Mouse (Mus musculus) embryonic facial prominence, embryonic 13.5 days (tissue): Measurements from ENCODE around the gene Tmem216. TPM values are rescaled to one million over a fixed set of nuclear protein-coding genes. Genes with fewer than 3 reads are reported as not detected.
"Not testable (repeated sequence)": the region's sequence is repeated elsewhere in the genome, so short reads cannot be mapped to it uniquely, and the experiment has no call there.

ENCODE experiments used
- ATAC-seq: fragments of 200-750 bp; cut with Nextera tagmentation; 2 replicates; pipeline ENCODE4 v1.8.0; 2017; ENCODE audit warnings: low read depth; ENCODE audit not compliant: insufficient number of reproducible peaks, insufficient read depth, low FRiP score, low TSS enrichment
- H3K27ac ChIP-seq: fragments of 300-500 bp; sonication (generic); 2 replicates; pipeline ENCODE4 v1.5.1; 2015; ENCODE audit warnings: moderate library complexity, mild to moderate bottlenecking, inconsistent platforms
- H3K27me3 ChIP-seq: fragments of 300-500 bp; sonication (generic); 2 replicates; pipeline ENCODE4 v1.6.1; 2015; ENCODE audit warnings: mild to moderate bottlenecking, inconsistent platforms
- H3K36me3 ChIP-seq: fragments of 300-500 bp; sonication (generic); 2 replicates; pipeline ENCODE4 v1.6.1; 2015; ENCODE audit warnings: mild to moderate bottlenecking, inconsistent platforms
- H3K4me1 ChIP-seq: fragments of 300-500 bp; sonication (generic); 2 replicates; pipeline ENCODE4 v1.6.1; 2015; ENCODE audit warnings: inconsistent platforms
- H3K4me2 ChIP-seq: fragments of 300-500 bp; sonication (generic); 2 replicates; pipeline ENCODE4 v1.6.1; 2015; ENCODE audit warnings: moderate library complexity, mild to moderate bottlenecking, inconsistent platforms
- H3K4me3 ChIP-seq: fragments of 300-500 bp; sonication (generic); 2 replicates; pipeline ENCODE4 v1.5.1; 2015; ENCODE audit warnings: mild to moderate bottlenecking, inconsistent platforms
- H3K9ac ChIP-seq: fragments of 300-500 bp; sonication (generic); 2 replicates; pipeline ENCODE4 v1.6.1; 2015; ENCODE audit warnings: mild to moderate bottlenecking, inconsistent platforms
- H3K9me3 ChIP-seq: fragments of 300-500 bp; sonication (generic); 2 replicates; pipeline ENCODE4 v1.6.1; 2016; ENCODE audit warnings: inconsistent platforms
- WGBS: fragments of 180-500 bp; shearing (Covaris S2); methylation state at CpG from one replicate; pipeline ENCODE4 v1.1.7; 2015; ENCODE audit warnings: mixed read lengths; 5-methylcytosine and 5-hydroxymethylcytosine counted together
- polyA plus RNA-seq: library from polyadenylated mRNA; unstranded; fragments of >200 nt; fragmentation: Nextera tagmentation; extraction: Ambion mirVana; gene quantifications from 2 replicates; pipeline ENCODE4 v1.2.1, GENCODE M21; 2015

The Tmem216 gene
- polyA plus RNA-seq, 1 experiment from 2014 or later: 63.7 TPM

- no peaks in the 10 kb centered on the region for H3K36me3 ChIP-seq
- no peak for ATAC-seq
- 30% methylated on average over 5 of the region's 5 CpGs for WGBS
- H3K27me3 ChIP-seq: no peaks in the 10 kb centered on the region
- H3K4me2 ChIP-seq: no peak overlapping the region
- no peaks in the 10 kb centered on the region for H3K9me3 ChIP-seq
- no peak overlapping the region for H3K9ac ChIP-seq
- no peak overlapping the region for H3K4me3 ChIP-seq
- no peak overlapping the region for H3K27ac ChIP-seq
- no peaks in the 10 kb centered on the region for H3K4me1 ChIP-seq
Measured at GRCm38 (mm10) chr19:10562351-10562750, 6.3 kb upstream of the Tmem216 start.

- Histone ChIP-seq H3K27ac (no peak overlapping the region), H3K9me3 (no peaks in the 10 kb centered on the region), H3K4me1 (no peaks in the 10 kb centered on the region), H3K9ac (peak overlapping the region; percentile 4; the same call in 1 of the 2 replicates), H3K27me3 (no peaks in the 10 kb centered on the region), H3K4me3 (no peak overlapping the region), H3K4me2 (no peak overlapping the region), H3K36me3 (no peaks in the 10 kb centered on the region)
- 45% methylated on average over 6 of the region's 6 CpGs for WGBS
- ATAC-seq: no peak
Measured at GRCm38 (mm10) chr19:10561558-10562314, 5.7 kb upstream of the Tmem216 start.

- 40% methylated on average over 5 of the region's 5 CpGs for WGBS
- no peaks in the 10 kb centered on the region for H3K27me3 ChIP-seq
- no peaks in the 10 kb centered on the region for H3K9me3 ChIP-seq
- H3K9ac ChIP-seq: no peak overlapping the region
- no peaks in the 10 kb centered on the region for H3K36me3 ChIP-seq
- H3K4me2 ChIP-seq: no peak overlapping the region
- H3K4me3 ChIP-seq: no peak overlapping the region
- H3K27ac ChIP-seq: no peak overlapping the region
- ATAC-seq: no peak
- H3K4me1 ChIP-seq: peaks cover 8% of the 10 kb centered on the region
Measured at GRCm38 (mm10) chr19:10560108-10560507, 4.1 kb upstream of the Tmem216 start.

GRCm38 (mm10) chr19:10557837-10558375 is 1.9 kb upstream of the Tmem216 start:
- not testable (repeated sequence) for H3K9me3 ChIP-seq, H3K27me3 ChIP-seq, ATAC-seq, H3K4me3 ChIP-seq, H3K4me2 ChIP-seq, H3K36me3 ChIP-seq, H3K9ac ChIP-seq, H3K27ac ChIP-seq
- peaks cover 15% of the 10 kb centered on the region for H3K4me1 ChIP-seq
- whole genome bisulfite sequencing: 80% methylated on average over 4 of the region's 4 CpGs

GRCm38 (mm10) chr19:10557430-10557829 is 1.4 kb upstream of the Tmem216 start:
- Histone ChIP-seq H3K4me3 (no peak overlapping the region), H3K9me3 (no peaks in the 10 kb centered on the region), H3K36me3 (peaks cover 9% of the 10 kb centered on the region), H3K4me1 (peaks cover 15% of the 10 kb centered on the region), H3K27me3 (no peaks in the 10 kb centered on the region), H3K9ac (no peak overlapping the region), H3K4me2 (no peak overlapping the region), H3K27ac (no peak overlapping the region)
- ATAC-seq: no peak
- WGBS: 59% methylated on average over 2 of the region's 2 CpGs

GRCm38 (mm10) chr19:10557001-10557400 is 963 bp upstream of the Tmem216 start:
- no peak overlapping the region for H3K4me3 ChIP-seq
- H3K36me3 ChIP-seq: peaks cover 12% of the 10 kb centered on the region
- no peaks in the 10 kb centered on the region for H3K27me3 ChIP-seq
- H3K4me1 ChIP-seq: peaks cover 15% of the 10 kb centered on the region
- H3K9ac ChIP-seq: no peak overlapping the region
- no peak overlapping the region for H3K4me2 ChIP-seq
- WGBS: 53% methylated on average over 2 of the region's 2 CpGs
- H3K9me3 ChIP-seq: no peaks in the 10 kb centered on the region
- no peak overlapping the region for H3K27ac ChIP-seq
- ATAC-seq: no peak

- Histone ChIP-seq H3K36me3 (peaks cover 88% of the 10 kb centered on the region), H3K27ac (no peak overlapping the region), H3K4me2 (no peak overlapping the region), H3K9me3 (no peaks in the 10 kb centered on the region), H3K27me3 (no peaks in the 10 kb centered on the region), H3K4me1 (no peaks in the 10 kb centered on the region), H3K9ac (no peak overlapping the region), H3K4me3 (no peak overlapping the region)
- no peak for ATAC-seq
- 96% methylated on average over 5 of the region's 5 CpGs for WGBS
Measured at GRCm38 (mm10) chr19:10539454-10539853, 16.6 kb downstream of the Tmem216 start.

- peaks cover 16% of the 10 kb centered on the region for H3K4me1 ChIP-seq
- H3K9me3 ChIP-seq: no peaks in the 10 kb centered on the region
- peaks cover 60% of the 10 kb centered on the region for H3K36me3 ChIP-seq
- H3K9ac ChIP-seq: no peak overlapping the region
- no peak for ATAC-seq
- H3K4me3 ChIP-seq: no peak overlapping the region
- no peak overlapping the region for H3K4me2 ChIP-seq
- no peaks in the 10 kb centered on the region for H3K27me3 ChIP-seq
- WGBS: 92% methylated on average over 1 of the region's 1 CpGs
- H3K27ac ChIP-seq: no peak overlapping the region
Measured at GRCm38 (mm10) chr19:10530082-10530481, 26.0 kb downstream of the Tmem216 start.

- Histone ChIP-seq H3K4me3 (peak within 1 kb of the TSS; percentile 94), H3K27me3 (no peaks in the 10 kb centered on the region), H3K9me3 (no peaks in the 10 kb centered on the region), H3K36me3 (peaks cover 24% of the 10 kb centered on the region), H3K4me2 (peak within 1 kb of the TSS; percentile 74), H3K4me1 (peaks cover 21% of the 10 kb centered on the region), H3K27ac (peak within 1 kb of the TSS; percentile 98), H3K9ac (peak within 1 kb of the TSS; percentile 99)
- no peak for ATAC-seq
- 0% methylated on average over 11 of the region's 11 CpGs for whole genome bisulfite sequencing
Measured at GRCm38 (mm10) chr19:10525910-10526309, 30.1 kb downstream of the Tmem216 start, which contains the start of gene Sdhaf2. Gene Sdhaf2 (minus strand): TSS chr19:10526142.

GRCm38 (mm10) chr19:10525106-10525901 is 30.7 kb downstream of the Tmem216 start, which contains the start of gene Cpsf7:
Gene Cpsf7 (plus strand): TSS chr19:10525266.
- Histone ChIP-seq H3K27ac (peak within 1 kb of the TSS; percentile 98), H3K9me3 (no peaks in the 10 kb centered on the region), H3K4me2 (peak within 1 kb of the TSS; percentile 74), H3K27me3 (no peaks in the 10 kb centered on the region), H3K9ac (peak within 1 kb of the TSS; percentile 99), H3K4me1 (peaks cover 24% of the 10 kb centered on the region), H3K4me3 (peak within 1 kb of the TSS; percentile 94), H3K36me3 (peaks cover 18% of the 10 kb centered on the region)
- ATAC-seq: peak; percentile 91
- under 1% methylated on average over 90 of the region's 93 CpGs for WGBS

GRCm38 (mm10) chr19:10524784-10525105 is 31.3 kb downstream of the Tmem216 start:
- Histone ChIP-seq H3K4me3 (peak overlapping the region; percentile 94), H3K4me2 (peak overlapping the region; percentile 74), H3K9me3 (no peaks in the 10 kb centered on the region), H3K36me3 (peaks cover 13% of the 10 kb centered on the region), H3K27me3 (no peaks in the 10 kb centered on the region), H3K4me1 (peaks cover 26% of the 10 kb centered on the region), H3K9ac (peak overlapping the region; percentile 99), H3K27ac (peak overlapping the region; percentile 98)
- 0% methylated on average over 19 of the region's 19 CpGs for WGBS
- no peak for ATAC-seq
